Mouse (Mus musculus) embryo, embryonic 11.5 days (tissue): Measurements from ENCODE around the gene Guk1.
A peak's percentile ranks its signal among the peaks of the same experiment; 100 is the strongest.

Experiments
- DNase-seq: peaks from one replicate; pipeline ENCODE4 v3.0.0-alpha.2; 2012; ENCODE audit warnings: low read depth, low spot score

Guk1 gene

DNA sequence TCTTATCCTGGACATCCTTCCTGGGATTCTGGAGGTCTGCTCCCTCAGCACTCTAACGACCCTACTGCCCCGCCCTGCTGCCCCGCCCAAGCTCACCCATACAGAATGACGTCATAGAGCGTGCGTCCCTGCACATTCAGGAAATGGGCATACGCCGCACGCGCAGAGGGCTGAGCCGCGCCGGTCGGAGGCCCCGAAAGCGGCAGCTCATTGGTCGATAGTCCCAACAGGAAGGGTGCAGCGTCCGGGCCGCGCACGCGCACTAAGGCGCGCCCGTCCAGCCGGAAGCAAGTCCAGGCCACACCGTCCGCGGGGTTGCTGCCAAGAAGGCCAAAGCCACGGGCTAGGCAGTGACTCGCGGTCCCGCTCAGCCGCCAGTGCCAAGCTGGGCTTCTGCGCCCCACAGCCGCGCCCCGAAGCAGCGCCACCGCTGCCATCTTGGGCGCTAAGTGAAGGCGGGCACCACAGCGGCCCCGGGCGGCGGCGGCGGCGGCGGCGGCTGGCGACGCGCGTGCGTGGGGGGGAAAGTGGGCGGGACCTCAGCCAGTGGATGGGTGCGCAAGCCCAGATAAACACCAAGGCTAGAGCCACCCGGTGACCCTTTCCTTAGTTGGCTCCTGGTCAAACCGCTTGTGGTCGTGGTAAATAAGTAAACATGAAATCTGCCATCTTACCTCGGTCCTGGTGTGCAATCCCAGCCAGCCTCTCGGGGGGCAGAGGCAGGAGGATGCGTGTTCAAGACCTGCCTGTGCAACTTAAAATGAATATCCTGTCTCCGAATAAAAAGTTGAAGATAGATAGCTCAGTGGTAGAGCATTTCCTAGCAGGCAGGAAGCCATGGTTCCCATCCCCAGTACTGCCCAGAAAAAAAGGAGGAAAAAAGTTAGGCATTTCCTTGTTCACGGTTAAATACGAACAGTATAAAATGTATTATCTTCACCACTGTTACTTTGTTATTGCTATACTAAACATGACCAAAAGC is 28.5 kb downstream of the Guk1 start, which contains the start of gene Iba57:
Gene Iba57, minus strand, starts transcription at position 485 of the 982 bp plus-strand sequence.
- peak; percentile 97 for DNase-seq

DNA sequence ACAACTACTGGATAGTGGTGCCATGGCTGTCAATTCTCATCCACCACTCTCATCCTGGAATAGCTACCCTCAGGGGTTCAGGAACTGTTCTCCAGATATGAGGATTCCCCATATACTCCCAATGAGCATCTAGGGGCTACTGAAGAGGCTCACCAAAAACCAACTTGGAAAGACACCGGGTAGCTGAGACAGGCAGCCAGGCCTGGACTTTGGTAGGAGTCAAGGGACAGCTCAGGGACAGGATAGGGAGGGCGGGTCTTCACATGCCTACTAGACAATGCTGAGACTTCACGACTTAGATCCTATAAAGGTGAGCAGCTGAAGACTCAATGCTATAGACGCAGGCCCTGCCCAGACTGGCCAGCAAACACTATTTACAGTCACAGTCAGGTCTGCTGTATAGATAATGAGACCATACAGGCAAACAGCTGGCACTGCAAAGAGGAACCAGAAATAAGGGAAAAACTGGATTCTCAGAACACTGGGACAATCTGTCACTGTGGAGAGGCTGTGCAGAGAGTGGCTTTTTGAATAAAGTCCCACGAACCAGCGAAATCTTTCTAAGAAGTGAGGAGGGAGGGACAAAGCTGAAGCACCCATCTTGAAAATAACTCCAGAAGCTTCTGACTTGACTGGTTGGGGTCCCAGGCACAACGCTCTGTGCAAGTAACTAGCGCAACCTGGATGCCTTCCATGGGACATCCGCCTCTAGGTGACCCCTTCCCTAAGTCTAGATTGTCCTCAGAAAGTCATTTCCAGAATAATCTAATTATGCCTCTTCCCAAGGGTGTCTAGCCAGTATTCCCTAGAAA is 29.4 kb downstream of the Guk1 start:
- no peak for DNase-seq

DNA sequence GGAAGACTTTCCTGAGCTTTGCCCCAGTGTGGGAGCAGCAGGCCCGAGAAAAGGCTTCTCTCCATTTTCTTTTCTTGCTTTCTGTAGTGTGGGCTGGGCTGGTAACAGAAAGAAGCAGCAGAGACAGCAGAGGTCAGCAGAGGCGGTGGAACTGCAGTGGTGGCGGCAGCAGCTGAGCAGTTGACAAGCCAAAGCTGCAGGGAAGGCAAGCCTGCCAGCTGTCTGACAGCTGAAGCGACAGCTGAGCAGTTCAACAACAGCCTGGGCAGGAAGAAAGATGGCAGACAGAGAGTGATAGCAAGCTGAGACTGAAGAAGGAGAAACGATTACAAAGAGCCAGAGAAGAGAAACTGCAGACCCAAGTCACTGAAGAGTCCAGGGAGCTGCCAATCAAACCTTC is 30.6 kb downstream of the Guk1 start:
- DNase-seq, result no peak

DNA sequence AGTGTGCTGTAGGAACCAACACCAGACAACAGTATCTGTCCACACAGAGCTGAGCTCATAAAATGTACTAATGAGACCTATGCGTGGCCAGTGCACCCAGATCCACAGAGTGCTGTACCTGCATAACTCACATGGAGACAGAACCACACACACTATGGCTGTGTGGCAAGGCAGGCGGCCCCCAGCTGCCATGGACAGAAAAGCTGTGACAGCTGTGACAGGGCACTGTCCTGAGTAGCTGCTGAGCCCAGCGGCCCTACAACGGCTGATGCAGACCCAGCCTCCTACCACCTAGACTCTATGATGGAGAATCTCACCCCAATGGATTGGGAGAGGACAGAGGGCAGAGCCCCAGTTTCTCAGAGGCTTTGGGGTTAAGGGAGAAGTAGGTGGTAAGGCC is 32.5 kb downstream of the Guk1 start:
- no peak for DNase-seq

DNA sequence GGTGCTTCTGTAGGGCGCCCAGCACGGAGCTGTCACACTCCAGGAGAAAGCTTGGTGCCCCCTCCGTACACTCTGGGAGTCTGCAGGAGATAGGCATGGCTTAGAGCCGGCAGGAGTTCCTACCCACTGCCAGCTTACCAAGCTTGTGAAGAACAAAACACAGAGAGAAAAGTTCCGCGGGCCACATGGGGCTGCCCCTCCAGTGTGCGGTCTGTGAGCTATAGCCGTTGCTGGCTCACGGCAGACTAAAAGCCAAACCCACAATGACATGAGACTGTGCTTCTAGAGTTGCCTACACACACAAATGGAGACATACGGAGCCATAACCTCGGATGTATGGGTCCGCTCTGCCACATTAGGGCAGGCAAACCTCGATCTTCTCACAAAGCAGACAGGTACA is 32.9 kb downstream of the Guk1 start:
- no peak for DNase-seq

DNA sequence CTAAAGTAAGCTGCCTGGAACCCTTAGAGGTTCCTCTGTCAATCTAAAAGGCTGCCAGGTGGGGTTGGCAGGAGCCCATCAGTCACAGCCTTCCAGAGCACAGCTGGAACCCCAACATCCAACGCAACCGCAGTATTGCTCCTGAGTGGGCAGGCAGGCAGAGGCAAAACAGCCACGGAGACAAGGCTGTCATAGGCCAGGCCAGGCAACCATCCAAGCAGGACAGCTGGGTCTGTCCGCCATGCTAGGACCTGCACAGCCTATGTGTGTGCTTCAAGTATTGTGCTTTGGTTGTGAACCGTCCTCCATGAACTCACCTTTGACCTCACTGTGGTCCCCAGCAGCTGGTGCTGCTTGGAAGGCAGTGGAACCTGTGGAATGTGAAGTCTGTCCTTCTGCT is 36.1 kb downstream of the Guk1 start:
- no peak for DNase-seq

DNA sequence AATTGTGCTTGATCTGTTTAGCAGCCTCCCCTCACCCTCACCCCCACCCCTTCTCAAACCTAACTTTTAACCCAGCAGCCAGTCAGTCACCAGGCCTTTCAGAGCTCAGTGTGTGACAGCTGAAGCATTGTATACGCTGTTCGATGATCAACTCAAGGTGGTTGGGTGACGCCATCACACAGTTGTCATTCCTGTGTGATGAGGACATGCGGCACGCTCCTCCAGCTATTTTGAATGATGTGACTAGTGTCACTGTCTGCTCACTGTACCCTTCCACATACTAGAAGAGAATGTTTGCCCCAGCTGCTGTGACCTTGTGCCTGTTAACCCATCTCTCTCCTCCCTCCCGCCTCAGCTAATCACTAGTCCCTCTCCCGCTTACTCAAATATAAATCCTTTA is 37.8 kb downstream of the Guk1 start:
- DNase-seq, result no peak

DNA sequence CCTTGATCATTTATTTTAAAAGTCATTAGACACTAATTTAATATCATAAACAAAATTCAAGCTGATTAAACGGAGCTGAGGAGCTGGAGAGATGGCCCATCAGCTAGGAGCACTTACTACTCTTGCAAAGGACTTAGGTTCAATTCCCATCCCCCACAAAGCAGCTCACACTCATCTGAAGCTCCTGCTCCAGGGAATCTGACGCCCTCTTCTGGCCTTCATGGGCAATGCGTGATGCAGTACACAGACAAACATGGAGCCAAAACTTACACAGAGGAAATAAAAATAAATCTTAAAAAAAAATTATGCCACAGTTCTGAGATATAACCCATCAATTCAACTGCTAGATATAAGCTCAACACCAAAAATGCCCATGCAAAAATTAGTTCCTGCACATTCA is 40.3 kb downstream of the Guk1 start:
- DNase-seq, result no peak

DNA sequence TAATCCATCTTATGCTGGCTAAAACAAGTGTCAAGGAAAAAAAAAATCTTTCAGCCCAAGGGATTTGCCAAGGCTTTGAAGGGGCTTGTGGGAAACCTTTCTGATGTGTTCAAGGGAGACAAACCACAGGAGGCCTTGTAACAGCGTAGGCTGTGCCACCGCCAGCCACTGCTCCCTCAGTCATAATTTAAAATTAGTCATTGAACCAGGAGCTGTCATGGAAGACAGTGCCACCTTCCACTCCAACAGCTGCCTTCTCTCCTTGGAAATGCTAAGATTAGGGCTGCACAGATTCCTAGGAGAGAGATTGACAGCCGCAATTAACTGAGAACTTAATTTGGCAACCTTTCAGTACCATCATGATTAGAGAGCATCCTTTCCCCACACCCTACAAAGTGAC is 42.7 kb downstream of the Guk1 start:
- DNase-seq, result no peak

DNA sequence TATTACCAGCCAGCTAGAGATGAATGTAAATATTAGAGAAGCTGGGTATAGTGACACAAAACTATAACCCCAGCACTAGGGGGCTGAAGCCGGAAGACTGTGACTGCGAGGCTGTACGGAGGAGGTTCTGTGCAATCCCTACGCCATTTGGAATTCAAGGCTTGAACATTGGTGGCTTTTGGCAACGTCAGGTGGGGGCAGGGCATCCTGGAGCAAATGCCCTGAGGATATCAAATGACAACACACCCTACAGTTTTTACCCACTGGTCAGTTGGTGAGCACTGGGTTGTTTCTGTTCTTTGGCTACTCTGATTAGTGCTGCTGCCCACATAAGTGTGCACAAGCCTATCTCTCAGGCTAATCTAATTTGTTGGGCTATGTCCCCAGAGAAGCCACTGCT is 49.0 kb downstream of the Guk1 start:
- DNase-seq, result no peak

DNA sequence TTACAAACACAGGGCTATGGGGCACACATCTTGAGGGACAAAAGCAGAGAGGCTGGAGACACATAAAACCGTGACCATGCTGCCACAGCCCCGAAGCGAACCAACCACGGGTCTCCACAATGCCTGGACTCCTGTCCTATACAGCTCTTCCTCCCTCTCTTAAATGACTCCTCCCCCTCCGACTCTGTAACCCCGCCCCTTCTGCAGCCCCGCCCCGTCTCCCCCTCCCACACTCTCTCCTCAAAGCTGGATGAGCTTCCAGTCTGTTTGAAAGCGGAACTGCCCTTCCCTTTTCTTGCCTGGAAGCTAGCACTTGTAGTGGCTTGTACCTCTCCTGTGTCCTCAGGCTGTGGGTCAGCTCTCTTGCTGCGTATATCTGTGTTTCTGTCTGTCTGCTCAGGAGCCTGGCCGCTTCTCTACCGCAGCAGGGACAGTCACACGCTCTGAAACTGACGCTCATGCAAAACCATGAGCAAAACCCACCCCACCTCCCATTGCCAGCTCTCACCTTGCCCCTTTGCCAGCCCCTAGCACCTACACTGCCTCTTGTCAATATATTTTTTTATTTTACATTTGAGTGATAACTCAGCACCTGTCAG is 50.1 kb downstream of the Guk1 start:
- no peak for DNase-seq

DNA sequence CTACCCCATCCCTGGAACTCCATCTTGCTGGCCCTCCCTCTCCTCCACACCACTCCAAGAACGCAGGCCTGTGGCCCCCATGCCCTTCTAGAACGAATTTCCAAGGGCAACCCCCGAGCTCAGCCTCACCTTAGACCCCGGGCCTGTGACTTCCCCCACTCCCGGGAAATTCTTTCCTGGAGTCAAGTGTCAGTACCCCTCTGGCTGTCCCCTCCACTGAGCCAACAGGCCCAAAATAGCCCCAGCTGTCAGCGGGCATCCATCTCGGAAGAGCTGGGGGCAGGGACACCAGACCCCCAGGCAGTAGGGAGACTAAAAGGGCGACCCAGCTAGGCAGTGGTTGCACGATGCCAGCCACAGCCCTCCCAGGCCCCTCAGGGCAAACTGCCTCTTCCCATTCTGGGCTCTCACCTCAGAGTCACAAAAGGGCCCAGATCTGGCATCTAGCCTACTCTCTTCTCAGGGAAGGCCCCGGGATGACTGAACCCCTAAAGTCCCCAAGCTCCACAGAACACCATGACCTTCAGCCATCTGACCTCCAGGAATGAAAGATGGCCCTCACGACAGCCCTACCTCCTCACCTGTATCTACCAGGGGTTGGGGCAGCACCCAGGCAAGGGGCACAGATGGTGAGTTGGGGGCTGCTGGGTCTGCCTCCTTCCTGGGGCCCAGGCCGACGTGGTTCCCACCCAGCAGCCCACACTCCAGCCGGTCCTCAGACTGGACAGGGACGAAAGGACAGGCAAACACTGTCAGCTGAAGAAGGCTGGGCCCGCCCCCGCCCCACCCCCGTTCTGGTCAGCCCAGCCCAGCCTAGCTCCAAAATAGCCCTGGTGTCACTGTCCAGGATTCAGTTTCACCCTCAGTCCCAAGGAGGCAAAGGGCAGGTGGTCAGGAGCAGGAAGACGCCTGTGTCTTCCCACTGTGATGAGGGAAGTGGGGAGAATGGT is 53.2 kb downstream of the Guk1 start:
- DNase-seq, result no peak

DNA sequence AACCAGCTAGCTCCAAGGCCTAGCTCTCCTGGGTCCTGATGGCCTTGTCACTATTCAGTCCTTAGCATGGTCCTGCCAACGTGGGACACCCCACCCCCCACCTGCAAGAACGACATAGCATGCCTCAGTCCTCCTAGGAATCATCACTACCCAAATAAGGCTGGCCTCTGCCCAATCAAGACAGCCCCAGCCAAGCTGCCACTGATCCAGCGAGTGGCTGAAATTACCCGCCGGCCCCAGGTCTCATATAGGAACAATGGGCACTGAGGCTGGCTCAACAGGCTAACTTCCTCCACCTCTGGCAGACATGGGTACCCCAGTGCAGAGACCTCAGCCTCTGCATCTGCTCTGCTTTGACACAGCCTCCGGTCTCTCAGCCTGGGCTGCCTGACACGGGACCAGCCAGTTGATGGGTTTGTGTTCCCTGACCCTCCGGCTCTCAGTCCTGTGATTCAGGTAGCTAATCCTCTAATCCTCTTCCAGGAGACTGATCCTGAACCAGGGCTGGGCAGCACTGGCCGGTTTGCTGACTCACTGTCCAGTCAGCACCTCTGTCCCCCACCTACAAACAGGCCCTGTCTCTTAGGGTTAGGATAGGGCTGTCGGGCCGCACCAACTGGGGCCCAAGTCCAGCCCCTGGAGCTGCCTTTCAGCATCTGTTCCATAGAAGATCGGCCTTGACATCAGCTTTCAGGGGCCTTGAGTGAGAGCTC is 54.9 kb downstream of the Guk1 start:
- no peak for DNase-seq

DNA sequence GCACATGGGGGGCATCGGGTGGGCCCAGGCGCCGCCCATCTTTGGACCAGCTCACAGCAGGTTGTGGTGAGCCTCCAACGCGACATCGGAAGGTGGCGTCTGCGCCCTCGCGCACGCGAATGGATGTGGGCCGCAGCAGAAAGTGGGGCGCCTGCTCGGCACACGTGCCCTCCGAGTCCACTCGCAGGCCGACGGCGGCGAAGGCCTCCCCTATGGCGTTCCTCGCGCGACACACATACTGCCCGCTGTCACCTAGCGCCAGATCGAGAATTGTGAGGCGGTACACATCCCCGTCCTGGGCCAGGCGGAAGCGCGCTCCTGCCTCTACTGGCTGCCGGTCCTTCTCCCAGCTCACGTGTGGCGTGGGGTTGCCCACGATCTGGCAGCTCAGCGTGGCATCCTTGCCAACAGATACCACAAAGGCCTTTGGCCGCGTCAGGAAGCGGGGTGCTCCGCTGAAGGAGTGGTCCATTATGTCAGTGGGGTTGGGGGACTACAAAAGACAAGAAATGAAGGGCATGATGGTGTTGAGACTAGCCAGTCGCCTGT is 56.0 kb downstream of the Guk1 start, which contains the start of gene Obscn:
Gene Obscn, minus strand, starts transcription at position 499 of the 549 bp plus-strand sequence.
- DNase-seq, result no peak

DNA sequence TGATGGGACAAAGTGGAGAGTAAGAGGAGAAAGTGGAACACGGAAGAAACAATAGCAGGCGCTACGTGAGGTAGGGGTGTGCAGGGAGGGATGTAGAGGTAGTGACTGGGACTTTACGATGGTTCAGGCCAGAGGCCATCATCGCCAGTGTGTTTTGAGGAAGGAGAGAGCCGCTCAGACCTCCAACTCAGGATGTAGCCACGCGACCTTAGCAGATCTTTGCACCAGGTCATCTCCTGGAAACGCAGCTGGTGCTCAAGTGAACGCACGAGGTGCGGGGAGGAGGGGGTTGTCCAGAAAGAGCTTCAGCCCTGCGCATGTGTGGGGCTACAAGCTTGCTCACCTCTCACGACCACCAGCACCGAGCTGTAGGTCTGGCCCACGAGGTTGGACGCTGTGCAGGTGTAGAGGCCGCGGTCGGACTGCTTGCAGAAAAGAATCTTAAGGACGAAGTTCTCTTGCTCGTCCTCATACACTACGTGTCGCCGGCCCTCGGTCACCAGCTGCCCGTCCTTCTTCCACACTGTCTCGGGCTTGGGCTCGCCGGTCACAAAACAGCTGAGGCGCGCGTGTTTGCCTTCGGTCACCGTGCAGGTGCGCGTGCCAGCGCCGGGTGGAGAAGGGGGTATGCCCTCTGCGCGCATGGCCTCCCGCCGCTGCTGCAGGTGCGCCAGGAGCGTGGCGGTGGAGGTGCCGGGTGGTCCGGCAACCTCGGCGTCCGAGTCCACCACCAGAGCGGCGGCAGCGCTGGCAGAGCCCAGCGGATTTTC is 56.8 kb downstream of the Guk1 start:
- DNase-seq, result no peak

DNA sequence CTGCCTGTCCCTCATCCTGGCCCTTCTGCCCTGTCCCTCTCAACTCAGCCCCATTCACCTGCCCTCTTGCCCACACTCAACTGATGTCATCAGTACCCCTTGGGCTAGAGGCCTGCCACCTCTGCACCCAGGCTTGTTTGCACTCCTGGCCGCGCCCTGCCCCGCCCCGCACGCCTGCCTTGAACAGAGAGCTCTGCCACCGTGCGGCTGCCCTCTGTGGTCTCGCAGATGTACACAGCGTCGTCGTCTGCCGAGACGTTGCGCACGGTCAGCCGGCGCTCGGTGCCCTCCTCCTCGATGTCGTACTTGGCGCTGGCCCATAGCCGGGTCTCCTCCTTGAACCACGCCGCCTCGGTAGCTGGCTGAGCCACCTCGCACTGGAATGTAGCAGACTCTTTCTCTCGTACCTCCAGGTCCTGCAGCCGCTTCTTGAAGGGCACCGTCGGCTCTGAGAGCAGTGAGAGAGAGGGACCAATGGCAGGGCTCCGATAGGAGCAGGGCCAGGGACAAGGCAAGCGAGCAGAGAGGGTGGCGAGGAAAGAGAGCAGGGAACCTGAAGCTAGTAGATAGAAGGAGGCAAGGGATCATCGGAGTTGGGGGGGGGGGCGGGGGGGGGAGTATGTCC is 57.5 kb downstream of the Guk1 start:
- no peak for DNase-seq
